Mouse (Mus musculus) lung, postnatal 4 days (tissue): ENCODE measurements around the gene Pard3.

Source experiments
- DNase-seq, 2 experiments: peaks; one replicate each; pipeline ENCODE4 v3.0.0; 2021

Gene Pard3

DNA sequence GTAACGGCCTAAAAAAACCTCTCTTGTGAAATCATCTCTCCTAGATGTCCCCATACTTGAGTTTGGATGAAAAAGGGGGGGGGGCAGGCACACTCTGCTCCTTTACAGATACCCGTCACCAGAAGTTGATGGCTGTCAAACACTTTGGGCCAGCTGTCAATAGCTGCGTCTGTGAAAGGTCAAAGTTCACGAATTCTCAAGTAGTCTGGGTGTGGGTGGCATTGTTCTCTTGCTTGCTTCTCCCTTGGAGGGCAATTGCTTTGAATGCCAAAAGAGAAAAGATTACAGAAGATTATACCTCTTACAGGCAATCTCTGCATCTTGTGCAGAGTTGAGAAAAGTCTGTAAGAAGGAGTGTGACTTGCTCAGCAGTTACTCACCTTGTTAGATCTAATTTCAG lies 500.7 kb downstream of the Pard3 start:
- no peak for DNase-seq

GRCm38 (mm10) chr8:127569212-127569611 lies 505.5 kb downstream of the Pard3 start:
- DNase-seq, result no peak

- no peak for DNase-seq
Measured at GRCm38 (mm10) chr8:127570527-127570926, 506.8 kb downstream of the Pard3 start.

GRCm38 (mm10) chr8:127572493-127572892 lies 508.8 kb downstream of the Pard3 start:
- no peak for DNase-seq

DNA sequence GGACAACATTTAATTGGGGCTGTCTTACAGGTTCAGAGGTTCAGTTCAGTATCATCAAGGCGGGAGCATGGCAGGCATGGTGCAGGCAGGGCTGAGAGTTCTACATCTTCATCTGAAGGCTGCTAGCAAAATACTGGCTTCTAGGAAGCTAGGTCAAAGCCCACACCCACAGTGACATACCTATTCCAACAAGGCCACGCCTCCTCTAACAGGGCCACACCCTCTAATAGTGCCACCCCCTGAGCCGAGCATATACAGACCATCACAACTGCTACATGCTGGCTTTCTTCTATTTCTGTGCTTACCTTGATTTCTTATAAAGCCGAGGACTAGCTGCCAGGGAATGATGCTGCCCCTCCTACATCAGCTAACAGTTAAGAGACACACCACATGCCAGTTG lies 513.0 kb downstream of the Pard3 start:
- DNase-seq, result no peak

DNA sequence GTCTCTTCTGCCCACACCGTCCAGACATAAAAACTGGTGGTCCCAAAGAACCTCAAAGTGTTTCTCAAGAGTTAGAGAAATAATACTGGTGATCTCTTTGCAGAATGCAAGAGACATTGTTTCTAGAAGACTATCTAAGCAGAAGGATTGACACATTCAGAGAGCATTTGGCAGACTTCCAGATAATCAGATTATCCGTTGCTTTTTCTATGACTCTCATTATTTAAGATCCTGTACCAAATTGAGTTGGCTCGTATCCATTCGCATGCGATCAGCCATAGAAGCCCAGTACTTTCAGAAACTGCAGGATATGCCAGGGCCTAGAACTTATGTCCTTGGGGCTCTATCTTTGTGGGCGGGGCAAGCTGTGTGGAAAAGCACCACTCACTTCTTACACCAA lies 514.0 kb downstream of the Pard3 start:
- no peak for DNase-seq

DNA sequence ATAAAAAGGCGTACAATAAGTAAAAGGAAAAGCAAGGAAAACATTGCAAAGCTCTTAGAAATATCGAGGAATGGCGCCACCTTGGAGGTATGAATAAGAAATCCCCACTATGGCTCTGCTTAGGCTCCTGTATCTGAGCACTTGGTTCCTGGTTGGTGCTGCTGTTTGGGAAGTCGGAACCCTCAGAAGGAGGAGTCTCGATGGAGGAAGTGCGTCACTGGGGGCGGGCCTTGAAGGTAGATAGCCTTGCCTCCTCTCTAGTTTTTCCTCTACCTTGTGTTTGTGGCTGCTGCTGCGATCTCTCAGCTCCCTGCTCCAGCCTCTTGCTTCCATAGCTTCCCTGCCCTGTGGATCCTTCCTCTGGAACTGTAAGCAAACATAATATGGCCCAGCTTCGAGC lies 515.7 kb downstream of the Pard3 start:
- no peak for DNase-seq

DNA sequence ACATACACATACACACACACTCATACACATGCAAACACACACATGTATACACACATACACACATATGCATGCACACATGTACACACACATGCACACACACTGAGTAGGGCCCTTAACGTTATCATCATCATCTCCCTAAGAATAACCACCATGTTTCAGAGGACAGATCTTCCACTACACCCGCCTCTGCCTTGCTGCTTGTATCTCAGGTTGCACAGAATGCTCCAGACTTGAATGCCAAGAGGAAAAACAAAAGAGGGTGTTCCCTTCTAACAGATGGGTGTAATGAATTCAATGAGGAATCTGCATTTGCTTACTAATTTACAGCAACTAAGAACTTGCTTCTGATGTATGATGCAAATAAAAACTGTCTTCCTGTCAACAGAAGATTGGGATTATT lies 519.7 kb downstream of the Pard3 start:
- DNase-seq, result no peak

DNA sequence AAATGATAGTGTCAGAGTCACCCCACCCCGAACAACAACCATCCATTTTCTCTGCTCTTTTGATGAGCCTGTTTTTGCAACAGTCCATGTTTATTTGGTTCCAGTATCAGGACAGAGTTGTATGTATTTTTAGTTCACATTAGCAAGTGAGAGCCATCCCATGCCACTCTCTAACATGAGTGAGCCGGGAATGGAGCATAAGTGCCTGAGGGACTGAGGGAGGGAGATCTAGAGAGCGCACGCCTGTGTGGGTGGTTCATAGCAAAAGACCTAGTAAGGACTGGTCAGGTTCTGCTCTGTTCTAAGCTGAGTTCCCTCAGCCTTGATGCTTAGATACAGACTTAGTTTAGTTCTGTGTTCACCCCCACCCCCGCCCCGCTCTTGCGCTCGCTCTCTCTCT lies 521.9 kb downstream of the Pard3 start:
- no peak for DNase-seq

- no peak for DNase-seq
Measured at GRCm38 (mm10) chr8:127586681-127587080, 523.0 kb downstream of the Pard3 start.

DNA sequence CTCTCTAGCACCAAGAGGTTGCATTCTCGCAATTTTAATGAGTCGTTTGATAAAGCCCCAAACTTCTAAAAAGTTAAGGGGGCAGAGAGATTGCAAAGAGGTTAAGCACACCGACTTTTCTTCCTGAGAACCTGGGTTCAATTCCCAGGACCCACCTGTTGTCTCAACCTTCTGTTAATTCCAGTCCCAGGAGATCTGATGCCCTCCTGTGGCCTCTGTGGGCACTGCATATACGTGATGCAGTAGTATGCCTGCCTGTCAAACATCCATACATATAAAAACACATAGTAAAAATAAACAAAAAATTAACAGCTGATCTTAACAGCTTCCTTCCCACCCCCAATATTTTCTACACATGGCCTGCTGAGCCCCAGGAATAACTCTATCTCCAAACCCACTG lies 524.6 kb downstream of the Pard3 start:
- DNase-seq, result peak; percentile 28 to 48

- peak; percentile 55 to 70 for DNase-seq
Measured at GRCm38 (mm10) chr8:127589291-127589690, 525.6 kb downstream of the Pard3 start.

DNA sequence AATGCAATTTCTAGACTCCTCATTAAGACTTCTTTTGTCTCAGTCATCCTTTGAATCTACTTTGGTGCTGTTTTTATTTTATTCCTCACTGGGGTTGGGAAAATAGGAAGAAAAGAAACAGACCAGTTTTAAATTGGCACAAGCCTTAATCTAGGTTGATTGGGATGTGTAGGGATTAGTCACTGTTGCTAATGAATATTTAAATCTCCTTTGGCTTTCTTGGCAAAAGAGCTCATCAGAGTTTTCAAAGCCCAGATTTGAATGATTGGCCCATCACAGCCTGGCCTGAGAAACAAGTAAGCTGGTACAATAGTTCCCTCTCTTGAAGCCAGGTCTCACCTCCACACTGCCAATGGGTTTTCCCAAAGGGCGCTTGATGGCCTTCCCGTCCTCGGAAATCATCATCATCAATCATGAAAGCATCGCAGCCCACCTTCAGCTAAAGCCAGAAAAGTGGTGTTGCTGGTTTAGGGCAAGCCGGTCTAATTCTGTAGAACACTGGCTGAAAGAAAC lies 527.0 kb downstream of the Pard3 start:
- no peak for DNase-seq

GRCm38 (mm10) chr8:127592648-127593574 lies 529.2 kb downstream of the Pard3 start:
- no peak for DNase-seq

DNA sequence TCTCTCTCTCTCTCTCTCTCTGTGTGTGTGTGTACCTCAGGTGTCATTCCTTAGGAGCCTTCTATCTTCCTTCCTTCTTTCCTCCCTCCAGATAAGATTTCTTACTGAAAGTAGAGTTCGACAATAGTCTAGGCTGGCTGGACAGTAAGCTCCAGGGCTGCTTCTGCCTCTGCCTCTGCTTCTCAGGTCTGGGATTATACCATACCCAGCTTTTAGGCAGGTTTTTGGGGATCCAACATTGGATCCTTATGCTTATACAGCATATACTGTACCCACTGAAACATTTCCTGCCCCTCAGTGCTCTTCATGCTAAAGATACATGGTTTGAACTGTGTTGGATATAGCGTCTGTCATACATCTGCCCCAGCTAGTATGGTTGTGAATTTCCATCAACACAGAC lies 536.9 kb downstream of the Pard3 start:
- no peak for DNase-seq

- DNase-seq, result no peak
Measured at GRCm38 (mm10) chr8:127603062-127603461, 539.4 kb downstream of the Pard3 start.

- DNase-seq, result no peak
Measured at GRCm38 (mm10) chr8:127608541-127609270, 545.0 kb downstream of the Pard3 start.

- no peak for DNase-seq
Measured at GRCm38 (mm10) chr8:127609316-127609715, 545.6 kb downstream of the Pard3 start.

- DNase-seq, result no peak
Measured at GRCm38 (mm10) chr8:127614206-127614605, 550.5 kb downstream of the Pard3 start.

DNA sequence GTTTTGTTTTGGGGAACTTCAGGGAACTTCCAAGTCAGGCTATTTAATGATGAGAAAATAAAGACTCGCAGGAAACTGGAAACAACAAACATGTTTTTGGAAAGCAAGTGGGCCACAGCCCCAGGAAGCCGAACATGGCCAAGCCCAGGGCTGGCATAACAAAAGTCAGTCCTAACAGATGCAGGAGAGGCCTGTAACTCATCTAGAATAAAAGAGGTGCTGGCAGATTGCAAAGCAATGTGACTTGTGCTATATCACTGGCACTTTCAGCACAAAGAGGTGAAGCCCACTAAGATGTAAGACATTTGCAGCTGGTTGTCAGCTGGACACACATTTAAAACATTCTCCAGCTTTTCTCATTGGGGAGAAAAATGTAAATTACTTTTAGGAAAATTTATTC lies 553.0 kb downstream of the Pard3 start:
- peak in 1 of 2 experiments; percentile 65 for DNase-seq

DNA sequence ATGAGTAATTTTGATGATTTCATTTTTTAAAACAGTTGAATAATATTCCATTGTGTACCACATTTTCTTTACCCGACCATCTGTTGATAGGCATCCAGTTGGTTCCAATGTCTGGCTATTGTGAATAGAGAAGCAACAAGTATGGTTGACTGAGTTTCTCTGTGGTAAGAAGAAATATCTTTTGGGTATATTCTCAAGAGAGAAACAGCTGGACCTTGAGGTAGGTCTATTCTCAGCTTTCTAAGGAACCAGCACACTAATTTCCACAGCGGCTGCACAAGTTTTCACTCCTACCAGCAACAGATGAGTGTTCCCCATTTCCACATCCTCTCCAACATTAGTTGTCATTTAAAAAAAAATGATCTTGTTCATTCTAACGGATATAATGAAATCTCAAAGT lies 558.4 kb downstream of the Pard3 start:
- no peak for DNase-seq

DNA sequence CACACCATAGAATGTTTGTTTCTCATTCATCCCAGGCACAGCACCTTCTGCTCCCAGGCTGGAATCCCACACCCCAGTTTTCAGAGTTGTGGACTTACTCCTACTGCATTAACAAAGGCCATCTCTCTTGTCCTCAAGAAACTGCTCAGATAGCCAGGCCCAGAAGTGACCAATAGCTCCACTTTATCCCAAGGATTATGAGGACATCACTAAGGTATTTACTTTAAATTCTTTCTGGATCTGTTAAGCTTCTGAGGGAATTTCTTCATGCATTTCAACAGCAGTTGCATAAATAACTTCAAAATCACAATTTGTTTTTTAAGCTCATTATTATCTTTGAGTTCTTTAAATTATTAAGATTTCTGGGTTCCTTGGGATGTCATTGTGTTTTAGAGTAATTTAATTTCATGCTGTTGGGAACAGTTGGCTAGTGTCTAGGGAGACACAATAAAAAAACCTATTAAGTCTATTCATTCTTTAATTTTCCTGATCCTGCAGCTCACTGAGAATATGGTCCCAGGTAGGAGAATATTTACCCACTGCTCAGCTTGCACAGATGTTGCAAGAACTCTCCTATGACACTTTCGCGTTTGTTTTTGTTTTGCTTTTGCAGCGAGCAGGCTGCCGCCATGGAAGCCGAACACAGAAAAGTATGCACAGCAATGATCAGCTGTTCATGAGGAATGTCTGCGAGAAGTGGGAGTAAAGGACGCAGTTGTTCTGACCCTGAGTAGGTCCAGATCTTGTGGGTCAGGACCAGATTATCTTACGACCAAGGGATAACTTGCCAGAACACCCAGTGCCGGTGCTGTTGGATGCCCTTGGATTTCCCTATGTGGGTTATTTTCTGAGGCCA lies 574.8 kb downstream of the Pard3 start:
- DNase-seq, result no peak

DNA sequence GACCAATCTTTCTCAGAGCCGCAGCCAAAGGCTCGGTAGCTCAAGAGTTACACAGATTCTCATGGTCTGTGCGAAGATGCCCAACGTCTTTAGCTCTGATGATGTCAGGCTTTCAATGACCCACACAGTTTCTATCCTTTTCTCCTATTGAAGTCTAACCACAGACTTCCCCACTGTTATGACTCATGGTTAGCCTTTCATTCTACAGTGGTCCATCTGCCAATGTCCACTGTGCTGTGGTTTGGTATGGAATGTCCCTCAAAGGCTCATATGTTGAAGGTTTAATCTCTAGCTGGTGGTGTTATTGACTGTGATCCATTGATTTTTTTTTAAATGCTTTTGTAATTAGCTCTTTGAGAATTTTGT lies 575.4 kb downstream of the Pard3 start:
- no peak for DNase-seq
